Mouse (Mus musculus) ES-Bruce4 (cell line): ENCODE data around the gene Gm9999. TPM values are rescaled to one million over a fixed set of nuclear protein-coding genes. Genes with fewer than 3 reads are reported as not detected.

Experiments used
- H3K27ac ChIP-seq: 2 replicates; pipeline ENCODE4 v1.5.1; 2012; ENCODE audit warnings: low read length, inconsistent platforms; ENCODE audit not compliant: insufficient read depth
- H3K27me3 ChIP-seq: 2 replicates; pipeline ENCODE4 v1.6.1; 2012; ENCODE audit warnings: mild to moderate bottlenecking, low read length, inconsistent platforms; ENCODE audit not compliant: control insufficient read depth, poor library complexity, insufficient read depth, severe bottlenecking
- H3K36me3 ChIP-seq: 2 replicates; pipeline ENCODE4 v1.6.1; 2012; ENCODE audit warnings: inconsistent platforms, mild to moderate bottlenecking, low read length, moderate library complexity; ENCODE audit not compliant: control insufficient read depth, poor library complexity, insufficient read depth, severe bottlenecking
- H3K4me1 ChIP-seq: one replicate; pipeline ENCODE4 v1.8.1; 2011; ENCODE audit warnings: low read length; ENCODE audit not compliant: control insufficient read depth, insufficient read depth
- H3K4me3 ChIP-seq: 2 replicates; pipeline ENCODE4 v1.5.1; 2011; ENCODE audit warnings: low read depth, mild to moderate bottlenecking, low read length
- H3K9ac ChIP-seq: 2 replicates; pipeline ENCODE4 v1.6.1; 2012; ENCODE audit warnings: low read depth, mild to moderate bottlenecking, inconsistent platforms; ENCODE audit not compliant: poor library complexity, severe bottlenecking
- H3K9me3 ChIP-seq: replicated peaks from 2 replicates; pipeline ENCODE4 v1.6.1; 2012; ENCODE audit warnings: mild to moderate bottlenecking, low read length, inconsistent platforms; ENCODE audit not compliant: control insufficient read depth, poor library complexity, insufficient read depth, severe bottlenecking
- CTCF ChIP-seq: IDR thresholded peaks from one replicate; pipeline ENCODE4 v1.8.1; 2011; ENCODE audit warnings: low read depth, low read length
- EP300 ChIP-seq: IDR thresholded peaks from 2 replicates; pipeline ENCODE4 v1.6.1; 2011; ENCODE audit warnings: low read depth, low read length; ENCODE audit not compliant: insufficient read depth
- POLR2A ChIP-seq: IDR thresholded peaks from one replicate; pipeline ENCODE4 v1.8.1; 2011; ENCODE audit warnings: low read length; ENCODE audit not compliant: insufficient read depth
- polyA plus RNA-seq: library from polyadenylated mRNA; stranded (reverse); fragments of >200 nt; gene quantifications from 2 replicates; pipeline ENCODE4 v1.2.4, GENCODE M21; 2011; ENCODE audit warnings: low read depth; ENCODE audit not compliant: missing spikeins, insufficient read depth, insufficient read length

Gene Gm9999
- polyA plus RNA-seq, 1 experiment, result not detected

DNA sequence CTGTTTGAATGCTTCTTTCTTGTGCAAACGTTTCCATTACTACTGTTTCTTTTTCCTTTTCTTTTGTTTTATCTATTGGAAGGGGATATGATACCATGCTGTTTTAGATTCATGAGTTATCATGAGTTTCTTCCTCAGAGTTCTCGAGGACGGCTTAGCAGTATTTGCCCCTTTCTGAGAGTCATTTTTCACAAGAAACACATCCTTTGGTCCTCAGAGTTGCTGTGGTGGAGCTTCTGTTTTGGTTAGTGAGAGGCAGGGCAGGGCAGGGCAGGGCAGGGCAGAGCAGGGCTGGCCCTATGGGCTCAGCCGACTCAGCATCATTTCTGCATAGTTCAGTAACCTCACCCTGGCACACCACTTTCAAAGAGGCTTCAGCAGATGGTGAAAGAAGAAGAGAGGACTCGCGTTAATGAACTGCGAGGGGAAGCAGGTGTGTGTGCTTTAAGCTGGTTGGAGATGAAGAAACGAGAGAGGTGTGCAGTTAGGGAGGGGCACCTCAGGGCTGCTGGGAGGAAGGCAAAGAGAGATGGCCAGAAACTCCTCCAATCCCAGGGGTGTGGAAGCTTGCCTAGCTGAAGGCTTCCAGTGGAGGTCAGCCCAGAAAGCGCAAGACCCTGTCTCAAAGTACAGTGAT, 29.9 kb downstream of the Gm9999 start:
- Histone ChIP-seq H3K4me1 (no peaks in the 10 kb centered on the region), H3K27me3 (no peaks in the 10 kb centered on the region), H3K36me3 (no peaks in the 10 kb centered on the region), H3K27ac (no peak overlapping the region), H3K4me3 (no peak overlapping the region), H3K9me3 (no peaks in the 10 kb centered on the region), H3K9ac (no peak overlapping the region)
- TF ChIP-seq POLR2A (no peak), EP300 (no peak), CTCF (no peak)

DNA sequence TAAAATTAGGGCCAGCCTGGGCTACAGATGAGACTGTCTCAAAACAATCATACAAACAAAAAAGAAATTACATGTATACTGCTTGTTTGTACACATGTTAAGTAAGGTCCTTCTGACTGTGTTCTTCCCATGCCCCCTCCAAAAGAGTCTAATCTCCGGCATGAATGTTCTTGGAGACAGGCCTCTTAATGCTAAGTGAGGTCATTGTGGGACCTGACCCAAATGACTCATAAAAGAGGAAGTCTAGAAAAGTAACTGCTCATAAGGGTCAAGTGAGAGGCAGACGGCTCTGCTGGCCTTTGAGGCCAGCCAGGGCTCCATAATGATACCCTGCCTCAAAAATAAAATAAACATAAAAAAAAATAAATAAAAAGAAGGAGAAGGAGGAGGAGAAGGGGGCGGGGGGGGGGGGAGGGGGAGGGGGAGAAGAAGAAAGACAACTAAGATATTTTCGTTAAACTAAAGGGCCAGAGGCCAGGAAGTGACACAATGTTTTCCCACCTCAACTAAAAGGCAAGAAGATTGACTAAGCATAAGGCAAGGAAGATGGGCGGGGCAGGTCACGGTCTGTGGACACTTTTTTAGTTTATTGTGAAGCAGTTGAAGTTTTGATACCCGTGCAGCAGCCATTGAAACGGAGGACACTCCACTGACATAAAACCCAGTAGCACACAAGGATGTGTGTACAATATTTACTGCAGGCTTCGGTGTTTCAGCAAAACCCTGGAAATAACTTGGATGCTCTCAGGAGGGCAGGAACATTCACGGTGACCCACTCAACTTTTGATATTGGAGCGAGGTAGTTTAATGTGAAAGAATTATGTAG, 31.4 kb downstream of the Gm9999 start:
- no peaks in the 10 kb centered on the region for H3K9me3 ChIP-seq
- H3K9ac ChIP-seq, result no peak overlapping the region
- H3K27me3 ChIP-seq, result no peaks in the 10 kb centered on the region
- peaks cover 3% of the 10 kb centered on the region for H3K4me1 ChIP-seq
- H3K36me3 ChIP-seq, result no peaks in the 10 kb centered on the region
- no peak overlapping the region for H3K4me3 ChIP-seq
- no peak overlapping the region for H3K27ac ChIP-seq
- TF ChIP-seq EP300, result no peak
- no peak for TF ChIP-seq CTCF
- TF ChIP-seq POLR2A, result no peak

- 0 out of 2 replicates have a peak overlapping the region, but pooled peaks have one; percentile 15 for H3K27ac ChIP-seq
- H3K4me3 ChIP-seq, result no peak overlapping the region
- H3K9ac ChIP-seq, result no peak overlapping the region
- no peaks in the 10 kb centered on the region for H3K9me3 ChIP-seq
- H3K27me3 ChIP-seq, result no peaks in the 10 kb centered on the region
- TF ChIP-seq CTCF, result peak; percentile 48
- peak; percentile 62; the same call in 1 of the 2 replicates for TF ChIP-seq EP300
- no peak for TF ChIP-seq POLR2A
- H3K4me1 ChIP-seq, result peaks cover 4% of the 10 kb centered on the region
- H3K36me3 ChIP-seq, result no peaks in the 10 kb centered on the region
Observed at GRCm38 (mm10) chr7:47015390-47016065, 32.1 kb downstream of the Gm9999 start.

- peak overlapping the region; percentile 49; the same call in 1 of the 2 replicates for H3K27ac ChIP-seq
- TF ChIP-seq EP300 (no peak), POLR2A (no peak), CTCF (no peak)
- no peaks in the 10 kb centered on the region for H3K27me3 ChIP-seq
- H3K36me3 ChIP-seq, result no peaks in the 10 kb centered on the region
- H3K4me1 ChIP-seq, result peaks cover 4% of the 10 kb centered on the region
- H3K4me3 ChIP-seq, result no peak overlapping the region
- H3K9me3 ChIP-seq, result no peaks in the 10 kb centered on the region
- no peak overlapping the region for H3K9ac ChIP-seq
Observed at GRCm38 (mm10) chr7:47016602-47017001, 33.2 kb downstream of the Gm9999 start.

DNA sequence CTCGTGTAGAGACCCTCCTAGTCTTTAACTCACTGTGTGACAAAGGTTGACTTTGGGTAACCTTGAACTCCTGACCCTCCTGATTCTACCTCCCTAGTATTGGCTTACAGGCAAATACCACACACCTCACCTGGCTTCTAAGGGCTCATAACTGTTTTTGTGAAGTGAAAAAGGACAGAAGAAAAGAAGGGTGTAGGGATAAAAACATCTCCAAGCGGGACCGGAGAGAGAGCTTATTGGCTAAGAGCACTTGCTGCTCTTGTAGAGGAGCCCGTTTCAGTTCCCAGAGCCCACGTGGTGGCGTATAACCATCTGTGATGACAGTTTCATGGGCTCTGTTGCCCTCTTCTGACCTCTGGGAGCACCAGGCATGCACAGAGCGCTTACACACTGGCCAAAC, 33.8 kb downstream of the Gm9999 start:
- Histone ChIP-seq H3K27ac (peak overlapping the region; percentile 63; the same call in 1 of the 2 replicates), H3K4me3 (no peak overlapping the region), H3K9me3 (no peaks in the 10 kb centered on the region), H3K9ac (no peak overlapping the region), H3K4me1 (peaks cover 4% of the 10 kb centered on the region), H3K27me3 (no peaks in the 10 kb centered on the region), H3K36me3 (no peaks in the 10 kb centered on the region)
- TF ChIP-seq POLR2A (no peak), EP300 (no peak)

- no peak overlapping the region for H3K4me3 ChIP-seq
- H3K4me1 ChIP-seq, result peaks cover 4% of the 10 kb centered on the region
- no peaks in the 10 kb centered on the region for H3K36me3 ChIP-seq
- H3K27me3 ChIP-seq, result no peaks in the 10 kb centered on the region
- no peak overlapping the region for H3K9ac ChIP-seq
- no peaks in the 10 kb centered on the region for H3K9me3 ChIP-seq
- TF ChIP-seq EP300 (no peak), POLR2A (no peak), CTCF (no peak)
- no peak overlapping the region for H3K27ac ChIP-seq
Observed at GRCm38 (mm10) chr7:47019641-47020040, 36.3 kb downstream of the Gm9999 start.
